ENCODE assay signal across 8 mouse cellular contexts in the genomic region with DNA sequence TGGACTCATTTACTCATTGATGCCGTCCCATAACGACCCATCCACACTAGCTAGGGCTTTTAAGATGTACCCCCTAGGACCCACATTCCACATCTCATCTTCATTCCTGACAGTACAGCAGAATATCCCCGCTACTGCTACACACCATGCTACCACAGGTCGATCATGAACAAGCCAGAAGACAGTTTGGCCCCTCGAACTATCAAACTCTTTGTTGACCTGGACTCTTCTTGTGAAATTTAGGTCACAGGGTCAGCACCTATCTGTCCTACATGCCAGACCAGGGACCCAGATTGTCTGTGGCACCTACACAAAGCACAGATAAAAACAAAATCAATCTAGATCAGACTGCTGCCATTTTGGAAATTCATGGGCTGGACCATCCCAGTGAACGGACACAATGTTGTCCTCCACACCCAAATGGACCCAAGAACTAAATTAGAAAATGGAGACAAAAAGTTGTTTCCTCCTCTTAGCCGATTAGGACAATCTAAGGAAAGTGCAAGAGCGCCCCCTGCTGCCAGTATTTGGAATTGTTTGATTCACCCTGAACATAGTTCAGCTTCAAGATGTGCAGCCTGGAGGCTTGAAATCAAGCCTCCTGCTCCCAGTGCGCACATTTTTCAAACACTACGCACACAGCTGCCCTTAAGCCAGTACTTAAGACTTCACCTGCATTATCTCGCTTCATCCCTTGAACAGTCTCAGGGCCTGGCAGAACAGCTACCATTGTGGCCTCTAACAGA.
DNase-seq lines count a peak whose midpoint lies in the region; ATAC-seq and TF ChIP-seq lines count a peak whose summit lies in the region.

No protein-coding gene starts in this region.

- H3K36me3 ChIP-seq in embryonic facial prominence, embryonic 12.5 days = no peaks in the 10 kb centered on the region
- H3K36me3 ChIP-seq in kidney, postnatal 0 days (ENCODE audit: insufficient read depth, low read length) = no peaks in the 10 kb centered on the region
- no peaks in the 10 kb centered on the region for H3K36me3 ChIP-seq in liver, adult 2 months (ENCODE audit: control insufficient read depth, insufficient read depth, low read length)
- no peaks in the 10 kb centered on the region for H3K36me3 ChIP-seq in stomach, postnatal 0 days (ENCODE audit: control insufficient read depth, insufficient read depth, low read length)

- H3K79me2 ChIP-seq in liver, adult 2 months (ENCODE audit: control insufficient read depth, insufficient read depth, low read length) = no peaks in the 10 kb centered on the region

- no peaks in the 10 kb centered on the region for H3K9me3 ChIP-seq in embryonic facial prominence, embryonic 12.5 days
- H3K9me3 ChIP-seq in kidney, postnatal 0 days (replicated peaks; ENCODE audit: low read length) = no peaks in the 10 kb centered on the region
- no peaks in the 10 kb centered on the region for H3K9me3 ChIP-seq in stomach, postnatal 0 days (ENCODE audit: control insufficient read depth, low read length)

- ATAC-seq in embryonic facial prominence, embryonic 12.5 days (ENCODE audit: insufficient number of reproducible peaks, insufficient read depth, low FRiP score, low TSS enrichment) = peak; percentile 41; the same call in 1 of the 2 replicates
- ATAC-seq in kidney, postnatal 0 days (replicated peaks; ENCODE audit: low FRiP score, low read depth) = peak; percentile 29; the same call in 1 of the 2 replicates
- peak; percentile 29; the same call in 1 of the 2 replicates for ATAC-seq in stomach, postnatal 0 days (ENCODE audit: low FRiP score, low TSS enrichment)

- no peak overlapping the region for H3K27ac ChIP-seq in embryonic facial prominence, embryonic 12.5 days
- no peak overlapping the region for H3K27ac ChIP-seq in kidney, postnatal 0 days
- H3K27ac ChIP-seq in liver, adult 2 months (replicated peaks; ENCODE audit: insufficient read depth, low read depth, low read length) = no peak overlapping the region
- H3K27ac ChIP-seq in stomach, postnatal 0 days (replicated peaks) = no peak overlapping the region

- TF ChIP-seq POLR2A in liver, adult 2 months (IDR thresholded peaks at IDR 0.05; ENCODE audit: extremely low read depth, insufficient read depth, low read length) = no peak

- 0 out of 2 replicates have a peak, but pooled peaks cover 3% of the 10 kb centered on the region for H3K4me1 ChIP-seq in embryonic facial prominence, embryonic 12.5 days
- no peaks in the 10 kb centered on the region for H3K4me1 ChIP-seq in kidney, postnatal 0 days (replicated peaks; ENCODE audit: insufficient read depth, low read length)
- H3K4me1 ChIP-seq in liver, adult 2 months (ENCODE audit: control insufficient read depth, insufficient read depth, low read length) = 0 out of 2 replicates have a peak, but pooled peaks cover 2% of the 10 kb centered on the region
- no peaks in the 10 kb centered on the region for H3K4me1 ChIP-seq in stomach, postnatal 0 days (replicated peaks; ENCODE audit: control insufficient read depth, insufficient read depth)

- no peak overlapping the region for H3K9ac ChIP-seq in embryonic facial prominence, embryonic 12.5 days
- H3K9ac ChIP-seq in kidney, postnatal 0 days (ENCODE audit: low read depth, low read length) = no peak overlapping the region
- no peak overlapping the region for H3K9ac ChIP-seq in liver, adult 2 months (ENCODE audit: low read depth, low read length)
- H3K9ac ChIP-seq in stomach, postnatal 0 days (ENCODE audit: low read length) = no peak overlapping the region

- no peak for TF ChIP-seq EP300 in stomach, postnatal 0 days (optimal IDR thresholded peaks at IDR 0.05)

- 34% methylated on average over 11 of the region's 11 CpGs for WGBS in embryonic facial prominence, embryonic 12.5 days
- 36% methylated on average over 11 of the region's 11 CpGs for WGBS in kidney, postnatal 0 days
- 19% methylated on average over 11 of the region's 11 CpGs for WGBS in liver, adult 2 months
- 30% methylated on average over 11 of the region's 11 CpGs for WGBS in stomach, postnatal 0 days

- no peaks in the 10 kb centered on the region for H3K27me3 ChIP-seq in embryonic facial prominence, embryonic 12.5 days
- H3K27me3 ChIP-seq in kidney, postnatal 0 days (ENCODE audit: insufficient read depth, low read length) = no peaks in the 10 kb centered on the region
- no peaks in the 10 kb centered on the region for H3K27me3 ChIP-seq in liver, adult 2 months (ENCODE audit: control insufficient read depth, insufficient read depth, low read length)
- H3K27me3 ChIP-seq in stomach, postnatal 0 days (ENCODE audit: control insufficient read depth, insufficient read depth, low read length) = no peaks in the 10 kb centered on the region

- no peak overlapping the region for H3K4me3 ChIP-seq in embryonic facial prominence, embryonic 12.5 days
- no peak overlapping the region for H3K4me3 ChIP-seq in kidney, postnatal 0 days (replicated peaks; ENCODE audit: low read depth, low read length)
- H3K4me3 ChIP-seq in liver, adult 2 months (ENCODE audit: insufficient read depth, low read depth, low read length) = no peak overlapping the region
- H3K4me3 ChIP-seq in stomach, postnatal 0 days (ENCODE audit: low read depth, low read length) = no peak overlapping the region

- TF ChIP-seq CTCF in kidney, postnatal 0 days (IDR thresholded peaks at IDR 0.05; ENCODE audit: low read depth) = peak; percentile 91
- TF ChIP-seq CTCF in liver, adult 2 months (IDR thresholded peaks at IDR 0.05; ENCODE audit: low read depth, low read length) = peak; percentile 30; the same call in 1 of the 2 replicates
- TF ChIP-seq CTCF in stomach, postnatal 0 days (IDR thresholded peaks at IDR 0.05; ENCODE audit: low read depth) = peak; percentile 93

- DNase-seq in 3T3-L1 (ENCODE audit: low read depth, low spot score) = peak; percentile 88
- peak; percentile 87 for DNase-seq in adrenal gland, postnatal 25 days
- DNase-seq in heart, adult 9 months (ENCODE audit: low spot score in 2 of 2) = peak; percentile 19 to 54
- peak; percentile 81 for DNase-seq in kidney, postnatal 0 days (ENCODE audit: low spot score)
- DNase-seq in liver, adult 2 months (ENCODE audit: extremely low read depth, low read depth, low spot score) = peak; percentile 63
- peak; percentile 84 for DNase-seq in naive thymus-derived CD4-positive, alpha-beta T cell, adult 2 months (ENCODE audit: low read depth)
- peak; percentile 77 for DNase-seq in stomach, postnatal 0 days (ENCODE audit: low spot score)

- no peak overlapping the region for H3K4me2 ChIP-seq in embryonic facial prominence, embryonic 12.5 days (replicated peaks)
- no peak overlapping the region for H3K4me2 ChIP-seq in kidney, postnatal 0 days (ENCODE audit: low read length)
- no peak overlapping the region for H3K4me2 ChIP-seq in stomach, postnatal 0 days (replicated peaks; ENCODE audit: low read depth)

Comparison
In these comparisons a context has a peak if more than half of its experiments do, and no peak if none do; other contexts are left out.
1. DNase-seq: peak in every context shown above with its lines; median percentile 88 in 3T3-L1; 87 in adrenal gland, postnatal 25 days; 84 in naive thymus-derived CD4-positive, alpha-beta T cell, adult 2 months; 81 in kidney, postnatal 0 days; 77 in stomach, postnatal 0 days; 63 in liver, adult 2 months; 36 in heart, adult 9 months.
2. CTCF ChIP-seq: peak in every context shown above with its lines; median percentile 93 in stomach, postnatal 0 days; 91 in kidney, postnatal 0 days; 30 in liver, adult 2 months.